Mouse (Mus musculus) thymus, adult 18-20 months (tissue): ENCODE results near the gene Htr6.

ENCODE experiments used
- DNase-seq, 2 experiments: peaks; one replicate each; pipeline ENCODE4 v3.0.0; 2022; ENCODE audit warnings: mixed read lengths in 2 of 2

Gene Htr6

DNA sequence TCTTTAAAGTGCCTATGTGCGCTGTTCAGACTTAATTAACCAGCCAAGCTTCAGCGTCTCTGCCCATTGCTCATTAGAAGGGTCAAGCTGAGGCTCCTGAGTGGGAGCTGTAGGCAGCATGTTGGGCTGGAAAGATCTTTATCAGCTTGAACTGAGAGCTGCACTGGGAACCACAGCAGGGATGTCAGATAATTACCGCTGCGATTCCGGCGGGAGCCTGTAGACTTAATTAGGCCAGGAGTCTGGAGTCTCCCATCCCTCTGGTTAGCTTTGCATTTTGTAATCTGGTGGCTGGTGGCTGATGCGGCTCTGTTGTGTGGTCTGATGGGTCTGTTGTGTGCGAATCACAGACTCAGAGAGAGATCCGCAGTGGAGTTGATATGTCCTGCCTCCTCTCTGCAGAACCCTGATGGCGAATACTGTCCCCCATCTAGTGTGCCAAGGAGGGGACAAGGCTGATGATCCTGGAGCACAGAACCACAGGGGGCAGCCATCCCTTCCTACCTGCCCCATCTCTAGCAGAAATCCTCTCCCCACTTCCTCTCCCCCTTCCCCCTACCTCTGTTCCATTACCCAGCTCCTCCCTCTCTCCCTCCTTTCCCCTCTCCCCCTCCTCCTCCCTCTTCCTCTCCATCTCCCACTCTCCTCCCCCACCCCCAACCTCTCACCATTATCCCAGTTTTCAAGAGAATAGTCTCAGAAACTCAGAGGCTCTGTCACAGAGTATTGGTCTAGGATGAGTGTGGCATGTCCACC, 35.1 kb downstream of the Htr6 start:
- DNase-seq, result no peak

GRCm38 (mm10) chr4:139037795-139038607, 37.4 kb downstream of the Htr6 start:
- no peak for DNase-seq

GRCm38 (mm10) chr4:139035799-139036198, 39.6 kb downstream of the Htr6 start:
- no peak for DNase-seq

- DNase-seq, result no peak
Measured at GRCm38 (mm10) chr4:139034942-139035341, 40.4 kb downstream of the Htr6 start.

GRCm38 (mm10) chr4:139034540-139034939, 40.8 kb downstream of the Htr6 start:
- no peak for DNase-seq

- DNase-seq, result no peak
Measured at GRCm38 (mm10) chr4:139034010-139034367, 41.4 kb downstream of the Htr6 start.

DNA sequence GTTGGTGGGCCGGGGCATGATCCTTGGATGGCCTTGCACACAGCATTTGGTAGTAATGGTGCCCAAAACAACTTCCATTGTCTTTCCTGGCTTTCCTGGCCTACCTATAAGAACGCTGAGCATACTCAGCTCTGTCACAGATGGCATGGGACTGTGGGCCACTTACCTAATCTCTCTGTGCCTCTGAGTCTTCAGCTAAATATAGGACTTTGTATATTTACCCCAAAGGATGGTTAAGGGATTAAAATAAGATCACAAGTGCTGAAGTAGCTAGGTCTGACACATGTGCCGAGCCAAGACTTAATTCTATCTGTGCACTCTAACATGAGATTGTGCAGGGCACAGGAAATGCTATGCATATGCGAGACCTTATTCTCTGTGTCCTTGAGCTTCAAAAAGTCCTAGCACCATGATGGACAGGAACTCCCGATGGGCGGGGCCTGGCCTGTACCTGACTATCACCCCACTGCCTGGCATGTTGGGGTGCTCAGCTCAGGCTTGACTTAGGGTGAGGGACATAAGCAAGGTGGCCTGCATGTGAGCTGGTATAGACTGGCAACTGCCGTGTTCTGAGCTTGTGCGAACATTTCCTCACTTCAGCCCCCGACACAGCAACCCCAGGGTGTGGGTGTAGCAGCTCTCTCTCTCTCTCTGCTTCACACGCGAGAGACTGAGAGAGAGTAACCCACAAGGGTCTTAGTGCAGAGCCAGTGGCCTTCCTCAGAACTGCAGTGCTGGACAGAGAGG, 41.9 kb downstream of the Htr6 start:
- DNase-seq, result no peak

GRCm38 (mm10) chr4:139032521-139032920, 42.8 kb downstream of the Htr6 start:
- no peak for DNase-seq

DNA sequence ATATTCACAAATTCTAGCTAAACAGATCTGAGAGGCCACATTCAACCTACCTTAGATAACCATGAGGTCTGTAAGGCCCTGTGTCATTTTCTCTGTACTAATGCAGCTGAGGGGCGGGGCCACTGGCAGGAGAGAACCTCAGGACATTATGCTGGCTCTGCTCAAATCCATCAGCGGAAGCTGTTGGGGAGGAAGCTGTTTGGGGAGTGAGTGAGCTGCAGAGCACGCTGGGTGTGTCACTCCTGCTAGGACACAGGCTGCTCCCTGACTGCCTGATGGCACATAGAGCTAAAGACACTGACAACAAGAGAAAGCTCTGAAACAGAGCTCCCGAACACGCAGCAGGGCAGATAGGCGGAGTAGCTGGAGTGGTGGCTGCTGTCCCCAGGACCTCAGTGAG, 44.7 kb downstream of the Htr6 start:
- no peak for DNase-seq

DNA sequence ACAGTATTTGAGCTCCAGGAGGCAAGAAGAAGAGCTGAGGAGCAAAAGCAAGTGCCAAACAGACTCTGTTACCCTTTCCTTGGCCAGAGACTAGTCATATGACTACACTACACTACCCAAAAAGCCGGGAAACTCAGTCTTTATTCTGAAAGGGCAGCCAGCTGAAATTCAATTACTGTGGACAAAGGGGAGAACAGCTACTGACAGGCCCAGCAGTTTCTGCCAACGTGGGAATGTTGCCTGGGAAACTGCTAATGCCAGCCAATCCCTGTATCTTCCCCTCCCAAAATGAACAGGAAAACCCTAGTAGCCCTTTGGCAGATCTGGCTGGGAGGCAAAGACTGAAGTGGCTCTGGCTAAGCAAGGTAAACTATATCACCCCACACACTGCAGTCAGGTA, 51.0 kb downstream of the Htr6 start:
- DNase-seq, result no peak

DNA sequence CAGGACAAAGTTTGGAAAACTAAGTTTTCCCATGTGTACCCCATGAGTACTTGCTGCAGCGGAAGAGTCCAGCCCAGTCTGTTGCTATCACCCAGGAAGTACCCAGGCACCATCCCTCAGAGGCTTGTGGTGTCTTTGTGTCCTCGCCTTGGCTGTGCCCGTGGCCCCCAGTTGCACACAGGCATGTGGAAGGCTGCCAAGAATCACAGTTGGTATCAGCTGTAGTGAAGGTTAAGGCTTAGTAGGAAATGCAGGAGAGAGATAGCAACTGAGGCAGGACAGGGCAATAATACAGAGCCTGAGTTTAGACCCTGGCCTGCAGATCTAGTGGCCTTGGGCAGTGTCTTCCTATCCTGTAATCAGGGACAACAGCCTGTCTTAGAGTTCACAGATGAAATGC, 55.0 kb downstream of the Htr6 start:
- no peak for DNase-seq

- no peak for DNase-seq
Measured at GRCm38 (mm10) chr4:139019413-139019812, 56.0 kb downstream of the Htr6 start.

- DNase-seq, result no peak
Measured at GRCm38 (mm10) chr4:139018976-139019375, 56.4 kb downstream of the Htr6 start.

- DNase-seq, result no peak
Measured at GRCm38 (mm10) chr4:139018388-139018787, 57.0 kb downstream of the Htr6 start.

DNA sequence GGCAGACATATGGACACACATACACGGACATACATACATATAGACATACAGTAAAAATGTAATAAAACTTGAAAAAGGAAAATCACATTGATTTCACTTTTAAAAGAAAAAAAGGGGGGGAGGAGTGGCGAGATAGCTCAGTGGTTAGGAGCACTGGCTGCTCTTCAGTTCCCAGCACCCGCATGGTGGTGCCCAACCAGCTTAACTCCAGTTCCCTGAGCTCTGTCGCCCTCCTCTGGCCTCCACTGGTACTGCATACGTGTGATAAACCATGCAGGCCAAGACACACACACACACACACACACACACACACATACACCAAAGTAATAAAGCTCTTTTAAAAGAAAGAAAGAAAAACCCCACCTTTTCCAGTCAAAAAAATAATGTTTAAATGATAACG, 60.6 kb downstream of the Htr6 start:
- no peak for DNase-seq

GRCm38 (mm10) chr4:139013281-139013680, 62.1 kb downstream of the Htr6 start:
- DNase-seq, result no peak

DNA sequence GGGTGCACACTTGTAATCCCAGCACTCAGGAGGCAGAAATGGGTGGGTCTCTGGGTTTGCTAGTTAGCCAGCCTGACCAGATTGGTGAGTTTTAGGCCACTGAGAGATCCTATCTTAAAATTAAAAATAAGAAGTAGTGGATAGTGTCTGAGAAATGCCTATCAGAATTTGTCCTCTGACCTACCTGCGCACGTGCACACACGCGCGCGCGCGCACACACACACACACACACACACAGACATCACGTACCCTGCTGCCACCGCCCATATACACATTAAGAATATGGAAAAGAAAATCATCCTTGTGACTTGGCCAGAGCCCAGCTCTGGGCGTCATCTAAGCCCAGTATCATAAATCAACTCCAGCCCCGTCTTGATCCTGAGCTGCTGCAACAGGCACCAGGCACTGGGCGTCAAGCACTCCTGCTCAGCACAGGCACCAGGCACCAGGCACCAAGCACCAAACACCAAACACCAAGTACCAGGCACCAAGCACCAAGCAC, 64.1 kb downstream of the Htr6 start:
- no peak for DNase-seq
